Mouse (Mus musculus) testis, adult 2 months (tissue): ENCODE data around the gene Arhgap45.
"Not testable (repeated sequence)": the region's sequence is repeated elsewhere in the genome, so short reads cannot be mapped to it uniquely, and the experiment has no call there.

Experiments used
- CTCF ChIP-seq: fragments of 200-500 bp; IDR thresholded peaks from 2 replicates; pipeline ENCODE4 v1.5.1; 2012; ENCODE audit warnings: low read depth, mild to moderate bottlenecking, inconsistent platforms, low read length, moderate library complexity; ENCODE audit not compliant: control insufficient read depth, insufficient read depth, insufficient replicate concordance
- POLR2A ChIP-seq: fragments of 200-500 bp; IDR thresholded peaks from 2 replicates; pipeline ENCODE4 v1.6.1; 2012; ENCODE audit warnings: low read depth, mild to moderate bottlenecking, inconsistent platforms, low read length, moderate library complexity; ENCODE audit not compliant: control insufficient read depth

- TF ChIP-seq CTCF, POLR2A: not testable (repeated sequence)
These were observed 28.9 kb downstream of the Arhgap45 start for GRCm38 (mm10) chr10:80045364-80045763.
